Mouse (Mus musculus): Measurements from ENCODE around the gene Rora.

- TF ChIP-seq CTCF (IDR thresholded peaks at IDR 0.05; ENCODE audit: low read depth, low read length) = no peak
- TF ChIP-seq POLR2A (IDR thresholded peaks at IDR 0.05; ENCODE audit: extremely low read depth, insufficient read depth, low read length) = no peak
Measured at GRCm38 (mm10) chr9:68874544-68874943, 221.0 kb downstream of the Rora start.
